Mouse (Mus musculus): ENCODE results near the gene Gm10959. TPM values are rescaled to one million over a fixed set of nuclear protein-coding genes. Genes with fewer than 3 reads are reported as not detected.
A peak's percentile ranks its signal among the peaks of the same experiment; 100 is the strongest.

The Gm10959 gene
- polyA plus RNA-seq, 1 experiment from 2014 or later = not detected

DNA sequence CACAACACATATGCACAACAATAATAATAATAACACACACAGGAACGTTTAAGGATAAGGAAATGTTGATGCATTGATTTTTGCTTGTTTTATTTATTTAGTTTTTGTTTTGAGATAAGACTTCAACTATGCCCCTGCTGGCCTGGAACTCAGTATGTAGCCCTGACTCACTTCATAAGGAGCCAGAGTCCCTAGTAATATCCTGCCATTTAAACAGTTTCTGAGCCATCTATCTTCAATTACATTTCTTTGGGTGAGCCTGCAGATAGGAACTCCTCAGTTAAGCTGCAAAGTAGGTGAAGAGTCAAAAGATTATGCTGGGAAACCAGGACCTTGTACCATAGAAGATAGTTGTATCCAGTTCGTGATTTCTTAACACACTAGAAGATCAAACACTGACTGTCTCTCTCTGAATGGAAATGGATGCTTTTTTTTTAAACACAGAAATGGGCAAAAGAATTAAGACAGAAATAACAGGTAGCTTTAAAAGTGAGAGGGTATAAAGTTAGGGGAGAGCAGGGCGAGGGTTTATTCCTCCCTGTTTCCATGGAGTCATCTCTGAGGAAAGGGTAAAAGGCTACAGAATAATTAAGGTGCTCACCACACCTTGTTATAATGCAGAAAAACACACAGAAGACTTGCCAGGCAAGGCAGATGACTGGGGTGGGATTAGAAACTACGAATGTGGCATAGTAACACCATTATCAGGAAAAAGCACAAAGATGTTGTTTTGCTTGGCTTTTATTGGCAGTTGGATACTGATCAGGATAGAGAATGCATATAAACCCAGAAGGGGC, 31.5 kb downstream of the Gm10959 start:
- no peak overlapping the region for H3K4me3 ChIP-seq (replicated peaks)
- H3K9me3 ChIP-seq = no peaks in the 10 kb centered on the region
- H3K36me3 ChIP-seq = no peaks in the 10 kb centered on the region
- ATAC-seq (ENCODE audit: insufficient read depth, low FRiP score, low read depth) = peak; percentile 68; the same call in 1 of the 2 replicates
- peak overlapping the region; percentile 26 for H3K4me2 ChIP-seq
- peak overlapping the region; percentile 76 for H3K27ac ChIP-seq
- no peaks in the 10 kb centered on the region for H3K4me1 ChIP-seq
- 58% methylated on average over 4 of the region's 4 CpGs for WGBS
- no peak overlapping the region for H3K9ac ChIP-seq
- no peaks in the 10 kb centered on the region for H3K27me3 ChIP-seq (replicated peaks)

DNA sequence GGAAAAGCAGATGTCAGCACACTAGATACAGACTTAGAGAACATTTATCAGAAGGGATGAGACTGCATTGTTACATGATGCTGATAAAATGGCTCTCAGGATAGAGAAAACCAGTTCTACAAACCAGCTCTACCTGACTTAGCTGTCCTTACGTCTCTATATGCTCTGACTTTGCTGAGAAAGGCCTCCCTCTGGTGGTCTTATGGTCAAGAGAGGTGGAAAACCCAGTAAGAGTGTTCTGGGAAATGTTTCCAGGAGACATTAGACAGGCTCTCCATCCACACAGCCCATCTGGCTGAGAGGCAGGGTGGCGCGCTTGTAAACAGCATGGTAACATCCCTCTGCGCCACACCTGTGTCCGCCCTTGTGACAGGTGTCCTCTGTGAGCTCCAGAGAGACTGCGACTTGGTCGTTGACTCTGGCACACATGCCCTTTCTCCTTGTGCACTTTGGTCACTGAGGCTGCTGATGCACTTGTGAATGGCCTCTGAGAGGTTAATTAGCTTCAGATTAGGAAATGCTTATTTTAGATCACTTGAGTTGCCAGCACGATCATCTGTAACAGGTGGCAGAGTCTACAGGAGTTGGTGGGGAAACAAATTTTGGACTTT, 40.4 kb downstream of the Gm10959 start:
- ATAC-seq (ENCODE audit: insufficient read depth, low FRiP score, low read depth) = peak; percentile 35; the same call in 1 of the 2 replicates
- no peaks in the 10 kb centered on the region for H3K9me3 ChIP-seq
- H3K4me3 ChIP-seq (replicated peaks) = no peak overlapping the region
- 0 out of 2 replicates have a peak, but pooled peaks cover 3% of the 10 kb centered on the region for H3K4me1 ChIP-seq
- H3K27ac ChIP-seq = no peak overlapping the region
- 82% methylated on average over 8 of the region's 8 CpGs for WGBS
- H3K9ac ChIP-seq = no peak overlapping the region
- H3K27me3 ChIP-seq (replicated peaks) = no peaks in the 10 kb centered on the region
- no peak overlapping the region for H3K4me2 ChIP-seq
- no peaks in the 10 kb centered on the region for H3K36me3 ChIP-seq

DNA sequence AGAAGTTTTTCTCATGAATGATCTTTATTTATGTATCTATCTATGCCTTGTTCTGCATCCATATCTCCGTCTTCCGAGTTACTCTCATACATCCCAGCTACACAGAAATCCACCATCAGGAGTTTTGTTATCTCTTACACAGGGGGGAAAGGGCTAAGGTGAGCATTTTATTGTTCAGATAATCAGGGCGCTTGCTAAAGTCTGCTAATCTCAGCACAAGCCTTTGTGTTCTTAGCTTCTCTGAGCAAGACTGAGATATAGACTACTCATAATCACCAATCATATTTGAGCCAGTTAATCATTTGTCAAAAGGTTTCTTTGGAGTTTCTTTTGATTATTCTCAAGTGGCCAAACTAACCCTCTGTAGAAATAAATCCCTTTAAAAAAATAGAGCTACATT, 41.6 kb downstream of the Gm10959 start:
- Histone ChIP-seq H3K27me3 (replicated peaks) (no peaks in the 10 kb centered on the region), H3K4me2 (no peak overlapping the region), H3K4me1 (0 out of 2 replicates have a peak, but pooled peaks cover 3% of the 10 kb centered on the region), H3K4me3 (replicated peaks) (no peak overlapping the region), H3K9me3 (no peaks in the 10 kb centered on the region), H3K36me3 (no peaks in the 10 kb centered on the region), H3K27ac (no peak overlapping the region), H3K9ac (no peak overlapping the region)
- peak; percentile 65; the same call in 1 of the 2 replicates for ATAC-seq (ENCODE audit: insufficient read depth, low FRiP score, low read depth)
- WGBS = 76% methylated on average over 3 of the region's 3 CpGs

DNA sequence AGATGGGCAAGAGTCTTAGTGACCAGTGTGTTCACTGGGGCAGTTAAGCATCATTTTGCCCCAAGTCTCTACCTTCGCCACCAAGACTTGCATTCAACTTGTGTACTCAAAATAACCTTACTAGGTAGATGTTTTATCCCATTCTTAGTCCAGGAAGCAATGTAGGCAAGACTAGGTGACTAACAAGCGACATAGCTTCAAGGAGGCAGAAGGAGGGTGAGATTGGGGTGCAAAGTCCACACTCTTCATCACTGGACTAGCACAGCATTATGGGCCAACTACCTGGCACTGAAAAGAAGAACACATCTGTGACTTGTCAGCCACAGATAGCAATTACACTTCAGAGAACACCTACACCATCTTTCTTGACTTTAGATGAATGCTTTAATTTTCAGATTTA, 42.3 kb downstream of the Gm10959 start:
- 78% methylated on average over 2 of the region's 2 CpGs for WGBS
- Histone ChIP-seq H3K4me2 (no peak overlapping the region), H3K4me3 (replicated peaks) (no peak overlapping the region), H3K4me1 (0 out of 2 replicates have a peak, but pooled peaks cover 3% of the 10 kb centered on the region), H3K9me3 (no peaks in the 10 kb centered on the region), H3K9ac (no peak overlapping the region), H3K27ac (no peak overlapping the region), H3K27me3 (replicated peaks) (no peaks in the 10 kb centered on the region), H3K36me3 (no peaks in the 10 kb centered on the region)
- no peak for ATAC-seq (ENCODE audit: insufficient read depth, low FRiP score, low read depth)

DNA sequence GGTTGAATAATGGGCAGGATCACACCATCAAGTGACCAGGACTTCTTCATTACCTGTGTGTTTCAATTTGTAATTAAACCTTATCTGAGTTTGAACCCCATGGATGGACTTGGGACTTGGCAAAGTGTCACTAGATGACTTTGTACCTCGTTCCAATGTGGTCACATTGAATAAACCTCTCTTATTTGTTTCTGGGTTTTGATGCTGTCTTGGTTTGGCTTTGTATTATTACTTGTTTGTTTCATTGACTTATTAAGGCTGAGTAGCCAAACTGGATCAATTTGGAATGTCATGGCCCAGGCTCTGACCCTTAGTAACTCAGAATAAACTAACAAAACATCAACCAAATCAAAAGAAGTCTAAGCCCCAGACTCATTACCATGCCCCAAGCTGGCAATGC, 47.6 kb downstream of the Gm10959 start:
- Histone ChIP-seq H3K36me3 (no peaks in the 10 kb centered on the region), H3K4me2 (no peak overlapping the region), H3K4me3 (replicated peaks) (no peak overlapping the region), H3K4me1 (no peaks in the 10 kb centered on the region), H3K27ac (no peak overlapping the region), H3K27me3 (replicated peaks) (no peaks in the 10 kb centered on the region), H3K9me3 (no peaks in the 10 kb centered on the region), H3K9ac (no peak overlapping the region)
- 85% methylated on average over 1 of the region's 1 CpGs for WGBS
- ATAC-seq (ENCODE audit: insufficient read depth, low FRiP score, low read depth) = no peak

DNA sequence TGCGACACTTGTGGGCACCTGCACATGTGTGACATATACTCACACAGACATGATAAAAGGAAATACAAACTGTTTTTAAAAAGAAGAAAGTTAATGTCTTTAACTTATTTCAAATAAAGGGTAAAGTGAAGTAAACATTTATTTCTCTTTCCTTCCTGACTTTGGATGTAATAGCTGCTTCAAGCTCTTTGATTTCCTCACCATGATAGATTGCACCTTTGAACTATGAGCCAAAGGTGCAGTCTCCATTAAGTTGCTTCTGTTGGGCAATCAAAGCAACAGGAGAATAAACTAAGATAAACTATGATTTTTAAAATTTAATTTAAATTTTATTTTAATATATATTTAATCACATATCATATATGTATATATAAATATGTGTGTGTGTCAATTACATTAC, 50.9 kb downstream of the Gm10959 start:
- Histone ChIP-seq H3K4me1 (no peaks in the 10 kb centered on the region), H3K9ac (no peak overlapping the region), H3K27ac (no peak overlapping the region), H3K4me3 (replicated peaks) (no peak overlapping the region), H3K36me3 (no peaks in the 10 kb centered on the region), H3K9me3 (no peaks in the 10 kb centered on the region), H3K4me2 (no peak overlapping the region), H3K27me3 (replicated peaks) (no peaks in the 10 kb centered on the region)
- WGBS = 86% methylated on average over 1 of the region's 1 CpGs
- no peak for ATAC-seq (ENCODE audit: insufficient read depth, low FRiP score, low read depth)

DNA sequence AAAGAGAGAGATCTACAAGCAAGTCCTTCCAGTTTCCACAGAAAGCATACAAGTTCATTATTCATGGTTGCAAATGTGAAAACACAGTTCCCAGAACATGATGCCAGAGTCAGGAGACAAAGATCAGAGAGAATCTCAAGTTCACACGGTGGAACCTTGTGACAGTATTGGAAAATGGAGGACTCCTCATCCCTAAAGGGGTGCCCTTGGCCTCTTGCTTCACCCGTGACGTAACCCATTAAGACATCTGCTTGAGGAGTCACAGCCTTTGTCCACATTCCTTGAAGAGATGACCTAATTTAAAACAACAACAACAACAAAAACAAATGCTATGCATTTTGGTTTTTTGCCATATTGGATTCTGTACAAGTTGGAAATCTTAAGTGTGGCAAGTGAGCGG, 54.1 kb downstream of the Gm10959 start:
- 81% methylated on average over 4 of the region's 4 CpGs for WGBS
- Histone ChIP-seq H3K27ac (no peak overlapping the region), H3K27me3 (replicated peaks) (no peaks in the 10 kb centered on the region), H3K4me2 (no peak overlapping the region), H3K36me3 (no peaks in the 10 kb centered on the region), H3K9ac (no peak overlapping the region), H3K4me3 (replicated peaks) (no peak overlapping the region), H3K9me3 (no peaks in the 10 kb centered on the region), H3K4me1 (no peaks in the 10 kb centered on the region)
- ATAC-seq (ENCODE audit: insufficient read depth, low FRiP score, low read depth) = no peak

Other genes starting within 250 kb of the Gm10959 start
- 19.5 and 19.8 TPM in 2 replicates for gene Pde5a, start 190.4 kb downstream of the Gm10959 start, polyA plus RNA-seq (2015; fragmentation: Nextera tagmentation; extraction: Ambion mirVana)
- gene Fabp2, start 24.3 kb downstream of the Gm10959 start, polyA plus RNA-seq (2015; fragmentation: Nextera tagmentation; extraction: Ambion mirVana) = 108 and 122 TPM in 2 replicates
- gene 1810037I17Rik, start 4.8 kb upstream of the Gm10959 start, polyA plus RNA-seq (2015; fragmentation: Nextera tagmentation; extraction: Ambion mirVana) = 154 and 190 TPM in 2 replicates
- 15.2 and 18.7 TPM in 2 replicates for gene Usp53, start 65.2 kb upstream of the Gm10959 start, polyA plus RNA-seq (2015; fragmentation: Nextera tagmentation; extraction: Ambion mirVana)
- 0.95 and 1.2 TPM in 2 replicates for gene Myoz2, start 115.7 kb upstream of the Gm10959 start, polyA plus RNA-seq (2015; fragmentation: Nextera tagmentation; extraction: Ambion mirVana)

Data from stomach, embryonic 15.5 days (tissue).